Mouse (Mus musculus) testis, adult 2 months (tissue): ENCODE measurements around the gene Fau.

Source experiments
- CTCF ChIP-seq: fragments of 200-500 bp; IDR thresholded peaks from 2 replicates; pipeline ENCODE4 v1.5.1; 2012; ENCODE audit warnings: low read depth, mild to moderate bottlenecking, inconsistent platforms, low read length, moderate library complexity; ENCODE audit not compliant: control insufficient read depth, insufficient read depth, insufficient replicate concordance
- POLR2A ChIP-seq: fragments of 200-500 bp; IDR thresholded peaks from 2 replicates; pipeline ENCODE4 v1.6.1; 2012; ENCODE audit warnings: low read depth, mild to moderate bottlenecking, inconsistent platforms, low read length, moderate library complexity; ENCODE audit not compliant: control insufficient read depth

GRCm38 (mm10) chr19:6037695-6038094 lies 19.9 kb upstream of the Fau start:
- TF ChIP-seq CTCF: no peak
- no peak for TF ChIP-seq POLR2A
